Mouse (Mus musculus) heart, postnatal 25 days (tissue): Measurements from ENCODE around the gene Lysmd2. TPM values are rescaled to one million over a fixed set of nuclear protein-coding genes. Genes with fewer than 3 reads are reported as not detected.
A peak's percentile ranks its signal among the peaks of the same experiment; 100 is the strongest.
"Not testable (repeated sequence)": the region's sequence is repeated elsewhere in the genome, so short reads cannot be mapped to it uniquely, and the experiment has no call there.

Source experiments
- DNase-seq: peaks from one replicate; pipeline ENCODE4 v3.0.0; 2022; ENCODE audit warnings: low spot score
- intact Hi-C: fragments of 180-260 bp; cut with DNase I; formaldehyde crosslinking; loops from one replicate; pipeline ENCODE4 v1.15.1; 2025
- total RNA-seq, 2 experiments: library from RNA; stranded (reverse); gene quantifications; 2 replicates each; pipeline ENCODE4 v1.2.3; 2021

Gene Lysmd2
- total RNA-seq, 2 experiments from 2014 or later, result 7.3 to 8.4 TPM

GRCm38 (mm10) chr9:75624983-75625555 lies 472 bp upstream of the Lysmd2 start:
- intact Hi-C loops, result no loop called here
- DNase-seq, result no peak

- intact Hi-C loops, result no loop called here
- DNase-seq, result no peak
These were observed 715 bp downstream of the Lysmd2 start for GRCm38 (mm10) chr9:75626308-75626604.

GRCm38 (mm10) chr9:75630823-75631454 lies 5.4 kb downstream of the Lysmd2 start:
- DNase-seq, result no peak
- intact Hi-C loops, result no loop called here

GRCm38 (mm10) chr9:75632111-75632510 lies 6.6 kb downstream of the Lysmd2 start:
- no peak for DNase-seq
- intact Hi-C loops, result no loop called here

- intact Hi-C loops, result no loop called here
- no peak for DNase-seq
These were observed 7.4 kb downstream of the Lysmd2 start for GRCm38 (mm10) chr9:75632902-75633301.

GRCm38 (mm10) chr9:75633603-75634002 lies 8.1 kb downstream of the Lysmd2 start:
- intact Hi-C loops, result no loop called here
- no peak for DNase-seq

GRCm38 (mm10) chr9:75634226-75634625 lies 8.7 kb downstream of the Lysmd2 start:
- intact Hi-C loops, result no loop called here
- DNase-seq, result no peak

GRCm38 (mm10) chr9:75645405-75645804 lies 19.9 kb downstream of the Lysmd2 start:
- intact Hi-C loops, result no loop called here
- no peak for DNase-seq

- intact Hi-C loops, result no loop called here
- peak; percentile 39 for DNase-seq
These were observed 28.7 kb downstream of the Lysmd2 start for GRCm38 (mm10) chr9:75653981-75654911.

- intact Hi-C loops, result not testable (repeated sequence)
- peak; percentile 19 for DNase-seq
These were observed 30.9 kb downstream of the Lysmd2 start for GRCm38 (mm10) chr9:75656456-75656855.

- DNase-seq, result no peak
- intact Hi-C loops, result no loop called here
These were observed 35.4 kb downstream of the Lysmd2 start for GRCm38 (mm10) chr9:75660917-75661316.

GRCm38 (mm10) chr9:75665364-75665763 lies 39.8 kb downstream of the Lysmd2 start:
- intact Hi-C loops, result no loop called here
- no peak for DNase-seq

GRCm38 (mm10) chr9:75666612-75667011 lies 41.1 kb downstream of the Lysmd2 start:
- intact Hi-C loops, result no loop called here
- no peak for DNase-seq

GRCm38 (mm10) chr9:75672769-75673168 lies 47.2 kb downstream of the Lysmd2 start:
- intact Hi-C loops, result no loop called here
- no peak for DNase-seq

GRCm38 (mm10) chr9:75676226-75676625 lies 50.7 kb downstream of the Lysmd2 start:
- no peak for DNase-seq
- intact Hi-C loops, result no loop called here

- no peak for DNase-seq
- intact Hi-C loops, result no loop called here
These were observed 52.8 kb downstream of the Lysmd2 start for GRCm38 (mm10) chr9:75678341-75678740.

GRCm38 (mm10) chr9:75679629-75680028 lies 54.1 kb downstream of the Lysmd2 start:
- no peak for DNase-seq

GRCm38 (mm10) chr9:75680606-75681005 lies 55.1 kb downstream of the Lysmd2 start:
- intact Hi-C loops, result no loop called here
- no peak for DNase-seq

More at GRCm38 (mm10) chr9:75679629-75680028, 54.1 kb downstream of the Lysmd2 start:
- intact Hi-C loops, result no loop called here

- intact Hi-C loops, result no loop called here
- peak; percentile 7 for DNase-seq
These were observed 58.1 kb downstream of the Lysmd2 start, which contains the start of gene Scg3 for GRCm38 (mm10) chr9:75683426-75684191. TSS of gene Scg3 (minus strand) at chr9:75684056.

- no peak for DNase-seq
- intact Hi-C loops, result no loop called here
These were observed 58.8 kb downstream of the Lysmd2 start for GRCm38 (mm10) chr9:75684292-75684691.
